Mouse (Mus musculus): ENCODE measurements around the gene Gm21981. TPM values are rescaled to one million over a fixed set of nuclear protein-coding genes. Genes with fewer than 3 reads are reported as not detected.

Gene Gm21981
- polyA plus RNA-seq, 1 experiment from 2014 or later = 7.7 TPM

DNA sequence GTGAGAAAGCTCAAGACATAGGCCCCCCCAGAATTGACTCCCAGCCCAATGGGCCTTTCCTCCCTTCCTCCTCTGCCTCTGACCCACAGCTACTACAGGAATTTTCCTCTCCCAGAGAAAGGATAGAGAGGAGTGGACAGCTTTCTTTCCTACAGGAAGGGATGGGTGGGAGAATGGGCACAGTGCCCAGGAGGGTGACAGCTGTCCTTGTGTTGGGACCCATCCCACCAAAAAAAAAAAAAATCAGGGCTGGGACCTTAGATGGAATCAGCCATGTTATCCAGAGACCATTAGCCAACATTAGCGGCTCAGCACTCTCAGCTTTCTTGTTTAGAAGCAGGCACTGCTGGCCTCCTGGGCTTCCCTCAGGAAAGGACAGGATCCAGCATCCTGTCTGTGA lies 11.9 kb upstream of the Gm21981 start:
- WGBS = 57% methylated on average over 1 of the region's 1 CpGs
- no peak for ATAC-seq (ENCODE audit: low read depth)
- Histone ChIP-seq H3K27me3 (ENCODE audit: control insufficient read depth, insufficient read depth, low read length) (no peaks in the 10 kb centered on the region; the same call in 1 of the 2 replicates), H3K27ac (ENCODE audit: low read depth, low read length) (no peak overlapping the region), H3K4me1 (ENCODE audit: control insufficient read depth, insufficient read depth, low read length) (no peaks in the 10 kb centered on the region), H3K9ac (replicated peaks; ENCODE audit: low read depth, low read length) (no peak overlapping the region), H3K9me3 (ENCODE audit: control insufficient read depth, low read length) (no peaks in the 10 kb centered on the region), H3K4me2 (ENCODE audit: low read depth, low read length) (no peak overlapping the region), H3K4me3 (ENCODE audit: low read depth, low read length) (no peak overlapping the region), H3K36me3 (ENCODE audit: control insufficient read depth, insufficient read depth, low read length) (peaks cover 9% of the 10 kb centered on the region; the same call in 1 of the 2 replicates)

DNA sequence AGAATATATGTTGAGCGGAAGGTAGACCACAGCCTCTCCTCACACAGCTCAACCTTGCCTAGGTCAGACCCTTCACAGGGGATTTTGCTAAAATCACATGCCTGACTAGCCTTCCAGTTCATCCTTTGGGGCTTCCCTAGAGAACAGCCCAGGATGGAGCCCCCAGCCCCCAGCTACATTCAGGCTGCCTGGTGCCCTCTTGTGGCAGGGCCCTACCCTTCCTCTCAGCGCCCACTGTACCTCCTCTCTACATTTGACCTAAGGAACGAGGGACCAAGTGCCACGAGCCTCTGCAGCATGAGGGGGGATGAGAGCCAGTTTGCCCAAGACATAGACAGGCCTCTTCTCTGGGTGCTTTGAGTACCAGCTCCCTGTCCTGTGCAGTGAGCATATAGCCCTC lies 10.4 kb upstream of the Gm21981 start:
- peaks cover 9% of the 10 kb centered on the region; the same call in 1 of the 2 replicates for H3K36me3 ChIP-seq (ENCODE audit: control insufficient read depth, insufficient read depth, low read length)
- no peak overlapping the region for H3K4me2 ChIP-seq (ENCODE audit: low read depth, low read length)
- H3K9me3 ChIP-seq (ENCODE audit: control insufficient read depth, low read length) = no peaks in the 10 kb centered on the region
- no peak for ATAC-seq (ENCODE audit: low read depth)
- H3K27me3 ChIP-seq (ENCODE audit: control insufficient read depth, insufficient read depth, low read length) = no peaks in the 10 kb centered on the region; the same call in 1 of the 2 replicates
- no peak overlapping the region for H3K4me3 ChIP-seq (ENCODE audit: low read depth, low read length)
- no peak overlapping the region for H3K27ac ChIP-seq (ENCODE audit: low read depth, low read length)
- H3K4me1 ChIP-seq (ENCODE audit: control insufficient read depth, insufficient read depth, low read length) = no peaks in the 10 kb centered on the region
- WGBS = 74% methylated on average over 4 of the region's 4 CpGs
- H3K9ac ChIP-seq (replicated peaks; ENCODE audit: low read depth, low read length) = no peak overlapping the region

DNA sequence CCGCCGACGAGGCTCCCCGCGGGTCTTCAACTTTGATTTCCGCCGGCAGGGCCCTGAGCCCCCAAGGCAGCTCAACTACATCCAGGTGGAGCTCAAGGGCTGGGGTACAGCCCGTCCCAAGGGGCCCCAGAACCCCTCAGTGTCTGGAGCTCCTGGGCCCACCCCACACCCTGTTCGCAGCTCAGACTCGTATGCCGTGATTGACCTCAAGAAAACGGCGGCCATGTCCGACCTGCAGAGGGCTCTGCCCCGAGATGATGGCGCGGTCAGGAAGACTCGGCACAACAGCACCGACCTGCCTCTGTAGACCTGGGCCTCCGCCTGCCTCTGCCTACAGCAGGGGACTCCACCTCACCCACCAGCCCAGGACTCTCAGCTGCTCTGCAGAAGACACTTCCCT lies 9.3 kb upstream of the Gm21981 start:
- Histone ChIP-seq H3K9ac (replicated peaks; ENCODE audit: low read depth, low read length) (no peak overlapping the region), H3K4me3 (ENCODE audit: low read depth, low read length) (no peak overlapping the region), H3K36me3 (ENCODE audit: control insufficient read depth, insufficient read depth, low read length) (peaks cover 9% of the 10 kb centered on the region; the same call in 1 of the 2 replicates), H3K4me2 (ENCODE audit: low read depth, low read length) (no peak overlapping the region), H3K4me1 (ENCODE audit: control insufficient read depth, insufficient read depth, low read length) (no peaks in the 10 kb centered on the region), H3K9me3 (ENCODE audit: control insufficient read depth, low read length) (no peaks in the 10 kb centered on the region), H3K27ac (ENCODE audit: low read depth, low read length) (no peak overlapping the region), H3K27me3 (ENCODE audit: control insufficient read depth, insufficient read depth, low read length) (no peaks in the 10 kb centered on the region; the same call in 1 of the 2 replicates)
- no peak for ATAC-seq (ENCODE audit: low read depth)
- WGBS = 24% methylated on average over 20 of the region's 20 CpGs

- no peaks in the 10 kb centered on the region; the same call in 1 of the 2 replicates for H3K27me3 ChIP-seq (ENCODE audit: control insufficient read depth, insufficient read depth, low read length)
- H3K36me3 ChIP-seq (ENCODE audit: control insufficient read depth, insufficient read depth, low read length) = peaks cover 9% of the 10 kb centered on the region; the same call in 1 of the 2 replicates
- ATAC-seq (ENCODE audit: low read depth) = no peak
- H3K9me3 ChIP-seq (ENCODE audit: control insufficient read depth, low read length) = no peaks in the 10 kb centered on the region
- H3K9ac ChIP-seq (replicated peaks; ENCODE audit: low read depth, low read length) = no peak overlapping the region
- no peaks in the 10 kb centered on the region for H3K4me1 ChIP-seq (ENCODE audit: control insufficient read depth, insufficient read depth, low read length)
- no peak overlapping the region for H3K27ac ChIP-seq (ENCODE audit: low read depth, low read length)
- WGBS = 42% methylated on average over 28 of the region's 28 CpGs
- H3K4me2 ChIP-seq (ENCODE audit: low read depth, low read length) = no peak overlapping the region
- no peak overlapping the region for H3K4me3 ChIP-seq (ENCODE audit: low read depth, low read length)
Observed at GRCm38 (mm10) chr17:47702548-47703345, 8.5 kb upstream of the Gm21981 start.

GRCm38 (mm10) chr17:47701793-47702192 lies 7.5 kb upstream of the Gm21981 start:
- Histone ChIP-seq H3K4me3 (ENCODE audit: low read depth, low read length) (no peak overlapping the region), H3K4me1 (ENCODE audit: control insufficient read depth, insufficient read depth, low read length) (no peaks in the 10 kb centered on the region), H3K9ac (replicated peaks; ENCODE audit: low read depth, low read length) (no peak overlapping the region), H3K27me3 (ENCODE audit: control insufficient read depth, insufficient read depth, low read length) (no peaks in the 10 kb centered on the region; the same call in 1 of the 2 replicates), H3K27ac (ENCODE audit: low read depth, low read length) (no peak overlapping the region), H3K36me3 (ENCODE audit: control insufficient read depth, insufficient read depth, low read length) (peaks cover 9% of the 10 kb centered on the region; the same call in 1 of the 2 replicates), H3K9me3 (ENCODE audit: control insufficient read depth, low read length) (no peaks in the 10 kb centered on the region), H3K4me2 (ENCODE audit: low read depth, low read length) (no peak overlapping the region)
- 69% methylated on average over 9 of the region's 9 CpGs for WGBS
- ATAC-seq (ENCODE audit: low read depth) = no peak

DNA sequence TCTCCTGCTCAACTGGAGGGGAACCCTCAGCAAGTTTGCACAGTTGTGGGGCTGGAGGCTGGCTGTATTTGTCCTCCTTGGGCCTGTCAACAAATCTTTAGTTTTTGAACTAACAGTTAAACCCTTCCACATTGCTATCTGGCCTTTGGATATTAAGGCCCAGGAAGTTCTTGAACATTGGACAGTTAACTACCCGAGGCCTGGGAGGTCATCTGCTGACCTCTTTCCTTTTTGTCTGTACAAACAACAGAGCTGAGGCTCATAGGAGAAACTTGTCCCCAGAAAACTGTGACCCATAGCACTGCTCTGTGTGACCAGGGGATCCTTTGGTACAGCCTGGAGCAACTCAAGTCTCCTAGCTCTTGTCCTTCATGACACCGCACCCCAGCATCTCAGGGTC lies 4.8 kb upstream of the Gm21981 start:
- 82% methylated on average over 2 of the region's 2 CpGs for WGBS
- no peaks in the 10 kb centered on the region for H3K9me3 ChIP-seq (ENCODE audit: control insufficient read depth, low read length)
- H3K4me3 ChIP-seq (ENCODE audit: low read depth, low read length) = no peak overlapping the region
- H3K27me3 ChIP-seq (ENCODE audit: control insufficient read depth, insufficient read depth, low read length) = no peaks in the 10 kb centered on the region; the same call in 1 of the 2 replicates
- no peak overlapping the region for H3K27ac ChIP-seq (ENCODE audit: low read depth, low read length)
- peaks cover 9% of the 10 kb centered on the region; the same call in 1 of the 2 replicates for H3K36me3 ChIP-seq (ENCODE audit: control insufficient read depth, insufficient read depth, low read length)
- peaks cover 7% of the 10 kb centered on the region for H3K4me1 ChIP-seq (ENCODE audit: control insufficient read depth, insufficient read depth, low read length)
- no peak for ATAC-seq (ENCODE audit: low read depth)
- H3K9ac ChIP-seq (replicated peaks; ENCODE audit: low read depth, low read length) = no peak overlapping the region
- H3K4me2 ChIP-seq (ENCODE audit: low read depth, low read length) = no peak overlapping the region

- H3K9ac ChIP-seq (replicated peaks; ENCODE audit: low read depth, low read length) = no peak overlapping the region
- H3K4me3 ChIP-seq (ENCODE audit: low read depth, low read length) = no peak overlapping the region
- no peak overlapping the region for H3K4me2 ChIP-seq (ENCODE audit: low read depth, low read length)
- no peak for ATAC-seq (ENCODE audit: low read depth)
- no peak overlapping the region for H3K27ac ChIP-seq (ENCODE audit: low read depth, low read length)
- WGBS = 93% methylated on average over 10 of the region's 10 CpGs
- H3K27me3 ChIP-seq (ENCODE audit: control insufficient read depth, insufficient read depth, low read length) = no peaks in the 10 kb centered on the region; the same call in 1 of the 2 replicates
- no peaks in the 10 kb centered on the region for H3K9me3 ChIP-seq (ENCODE audit: control insufficient read depth, low read length)
- H3K36me3 ChIP-seq (ENCODE audit: control insufficient read depth, insufficient read depth, low read length) = peaks cover 6% of the 10 kb centered on the region; the same call in 1 of the 2 replicates
- H3K4me1 ChIP-seq (ENCODE audit: control insufficient read depth, insufficient read depth, low read length) = peaks cover 8% of the 10 kb centered on the region
Observed at GRCm38 (mm10) chr17:47698156-47698555, 3.9 kb upstream of the Gm21981 start.

- H3K27me3 ChIP-seq (ENCODE audit: control insufficient read depth, insufficient read depth, low read length) = no peaks in the 10 kb centered on the region
- H3K4me2 ChIP-seq (ENCODE audit: low read depth, low read length) = peak overlapping the region; percentile 78
- H3K4me1 ChIP-seq (ENCODE audit: control insufficient read depth, insufficient read depth, low read length) = peaks cover 8% of the 10 kb centered on the region
- ATAC-seq (ENCODE audit: low read depth) = peak; percentile 28
- peak overlapping the region; percentile 61 for H3K4me3 ChIP-seq (ENCODE audit: low read depth, low read length)
- H3K36me3 ChIP-seq (ENCODE audit: control insufficient read depth, insufficient read depth, low read length) = no peaks in the 10 kb centered on the region
- 0% methylated on average over 13 of the region's 23 CpGs for WGBS
- no peaks in the 10 kb centered on the region for H3K9me3 ChIP-seq (ENCODE audit: control insufficient read depth, low read length)
- H3K27ac ChIP-seq (ENCODE audit: low read depth, low read length) = peak overlapping the region; percentile 69
- peak overlapping the region; percentile 83 for H3K9ac ChIP-seq (replicated peaks; ENCODE audit: low read depth, low read length)
Observed at GRCm38 (mm10) chr17:47695337-47695710, 1.1 kb upstream of the Gm21981 start.
